Mouse (Mus musculus): ENCODE results near the gene Tmem19. TPM values are rescaled to one million over a fixed set of nuclear protein-coding genes. Genes with fewer than 3 reads are reported as not detected.
A peak's percentile ranks its signal among the peaks of the same experiment; 100 is the strongest.
"Not testable (repeated sequence)": the region's sequence is repeated elsewhere in the genome, so short reads cannot be mapped to it uniquely, and the experiment has no call there.

Gene Tmem19
- total RNA-seq, 2 experiments from 2014 or later = 4.0 to 7.5 TPM

DNA sequence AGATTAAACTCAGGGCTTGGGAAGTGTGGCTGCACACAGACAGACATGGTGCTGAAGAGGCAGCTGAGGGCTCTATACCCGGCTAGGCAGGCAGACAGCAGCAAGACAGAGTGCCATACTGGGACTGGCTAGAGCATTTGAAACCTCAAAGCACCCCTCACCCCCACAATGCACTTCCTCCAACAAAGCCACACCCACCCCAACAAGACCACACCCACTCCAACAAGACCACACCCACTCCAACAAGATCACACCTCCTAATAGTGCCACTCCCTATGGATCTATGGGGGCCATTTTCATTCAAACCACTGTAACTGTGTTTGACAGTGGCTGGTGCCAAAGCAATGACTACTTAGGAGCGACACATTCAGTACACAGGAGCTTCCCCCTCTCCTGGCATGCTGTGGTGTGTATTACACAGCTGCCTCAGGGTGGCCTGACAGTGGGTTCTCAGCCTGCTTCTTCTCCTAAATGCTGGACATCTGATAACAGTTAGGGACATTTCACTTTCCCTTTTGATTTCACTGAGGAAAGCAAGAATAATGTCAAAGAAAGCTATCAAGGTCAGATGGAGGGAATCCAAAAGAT lies 11.4 kb downstream of the Tmem19 start:
- ATAC-seq (replicated peaks; ENCODE audit: low FRiP score, poor library complexity, severe bottlenecking) = no peak

DNA sequence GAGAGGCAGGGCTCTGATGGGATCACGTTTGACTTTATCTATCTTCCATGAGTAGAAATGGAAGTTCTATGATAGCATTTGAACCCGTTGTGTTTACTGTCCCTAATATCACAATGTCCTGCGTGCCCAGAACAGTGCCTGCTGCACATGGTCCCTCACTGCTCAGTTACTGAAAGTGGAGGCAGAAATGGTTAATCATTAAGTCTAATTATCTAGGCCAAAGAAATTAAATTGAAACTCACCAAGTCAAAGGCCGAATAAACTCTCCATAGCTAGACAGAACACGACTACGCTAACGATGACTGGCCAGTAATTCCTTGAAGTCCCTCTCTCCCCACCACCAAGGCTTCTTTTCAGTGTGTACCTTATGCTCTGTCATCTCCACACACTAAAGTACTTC lies 12.8 kb downstream of the Tmem19 start:
- no peak for ATAC-seq (replicated peaks; ENCODE audit: low FRiP score, poor library complexity, severe bottlenecking)

DNA sequence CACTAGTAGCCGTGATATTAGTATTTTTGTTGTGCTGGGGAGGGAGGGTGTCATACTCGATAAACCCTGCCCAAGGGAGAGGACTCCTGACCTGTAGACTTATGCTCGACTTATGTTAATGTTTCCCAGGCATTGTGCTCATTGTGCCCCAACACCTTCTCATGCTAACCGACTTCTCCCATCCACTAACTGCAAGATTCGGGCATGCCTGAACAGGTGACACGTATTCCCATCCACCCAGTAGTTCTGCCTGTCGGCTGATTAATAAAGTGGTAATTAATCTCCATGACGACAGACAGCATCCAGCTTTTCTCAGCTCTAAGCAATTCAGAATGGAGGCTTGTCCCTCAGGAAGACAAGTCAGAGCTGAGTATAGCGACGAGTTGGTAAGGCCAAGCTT lies 13.3 kb downstream of the Tmem19 start:
- no peak for ATAC-seq (replicated peaks; ENCODE audit: low FRiP score, poor library complexity, severe bottlenecking)

GRCm38 (mm10) chr10:115348131-115348530 lies 14.2 kb downstream of the Tmem19 start:
- no peak for ATAC-seq (replicated peaks; ENCODE audit: low FRiP score, poor library complexity, severe bottlenecking)

DNA sequence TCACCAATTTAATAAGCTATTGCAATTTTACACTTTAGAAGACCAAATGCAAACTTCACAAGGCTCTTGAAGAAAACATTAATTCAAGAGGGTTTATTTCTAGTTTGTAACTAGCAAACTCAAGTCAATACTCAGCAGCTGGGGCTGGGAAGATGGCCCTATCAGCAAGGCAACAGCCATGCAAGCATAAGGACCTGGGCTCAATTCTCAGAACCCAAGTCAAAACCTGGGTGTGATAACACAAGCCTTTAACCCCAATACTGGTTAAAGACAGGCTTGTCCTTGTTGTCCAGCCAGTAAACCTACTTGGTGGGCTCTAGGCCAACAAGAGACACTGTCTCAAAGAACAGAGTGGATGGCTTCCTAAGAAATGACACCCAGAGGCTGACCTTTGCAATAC lies 15.9 kb downstream of the Tmem19 start:
- ATAC-seq (replicated peaks; ENCODE audit: low FRiP score, poor library complexity, severe bottlenecking) = no peak

DNA sequence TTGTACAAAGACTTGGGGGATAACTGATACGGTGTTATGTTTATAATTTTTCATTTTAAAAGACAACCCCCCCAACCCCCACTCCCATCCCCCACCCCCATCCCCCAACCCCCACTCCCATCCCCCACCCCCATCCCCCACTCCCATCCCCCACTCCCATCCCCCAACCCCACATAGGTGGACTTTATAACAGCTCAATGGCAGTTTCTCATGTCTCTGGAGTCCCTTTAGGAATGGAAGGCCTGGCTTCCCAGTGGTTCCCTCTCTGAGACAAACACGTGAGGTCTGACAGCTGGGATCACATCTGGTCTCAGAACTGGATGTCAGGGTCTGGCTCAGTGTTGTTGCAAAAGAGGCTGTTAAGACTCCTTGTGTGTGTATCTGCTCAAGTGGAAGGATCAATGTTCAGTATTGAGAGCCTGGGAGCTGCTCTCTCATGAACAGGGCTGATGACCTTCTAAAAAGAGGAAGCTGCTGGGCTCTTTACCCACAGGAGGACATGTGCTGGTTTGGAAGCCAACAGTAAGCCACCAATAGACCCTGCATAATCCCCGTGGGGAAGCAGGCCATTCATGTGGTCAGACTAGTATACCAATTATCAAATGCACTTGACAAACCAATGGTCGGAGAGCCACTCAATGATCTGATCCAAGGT lies 19.4 kb downstream of the Tmem19 start:
- ATAC-seq (replicated peaks; ENCODE audit: low FRiP score, poor library complexity, severe bottlenecking) = no peak

DNA sequence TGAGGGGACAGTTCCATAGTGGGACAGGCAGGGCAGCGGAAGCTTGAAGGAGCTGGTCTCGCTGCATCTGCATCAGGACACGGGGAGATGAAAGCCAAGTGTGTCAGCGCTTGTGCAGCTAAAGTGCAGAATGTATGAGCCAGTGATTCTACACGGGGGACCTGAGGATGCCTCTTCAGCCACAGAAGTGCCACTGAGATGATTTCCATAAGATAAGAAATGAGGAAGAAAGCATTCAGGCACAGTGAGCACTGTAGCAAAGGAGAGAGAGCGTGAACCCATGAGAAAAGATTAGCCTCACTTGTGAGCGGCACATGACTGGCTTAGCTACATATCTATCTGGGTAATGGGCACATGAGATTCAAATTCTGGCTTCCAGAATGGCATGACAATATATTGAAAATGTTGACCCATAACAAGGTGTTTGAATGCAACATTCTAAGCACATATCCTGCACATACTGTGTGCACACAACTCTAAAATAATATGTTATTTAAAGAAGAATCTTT lies 22.4 kb downstream of the Tmem19 start:
- no peak for ATAC-seq (replicated peaks; ENCODE audit: low FRiP score, poor library complexity, severe bottlenecking)

GRCm38 (mm10) chr10:115336901-115337300 lies 25.4 kb downstream of the Tmem19 start:
- ATAC-seq (replicated peaks; ENCODE audit: low FRiP score, poor library complexity, severe bottlenecking) = no peak

- no peak for ATAC-seq (replicated peaks; ENCODE audit: low FRiP score, poor library complexity, severe bottlenecking)
These were observed 28.8 kb downstream of the Tmem19 start for GRCm38 (mm10) chr10:115333528-115333927.

GRCm38 (mm10) chr10:115332997-115333396 lies 29.3 kb downstream of the Tmem19 start:
- ATAC-seq (replicated peaks; ENCODE audit: low FRiP score, poor library complexity, severe bottlenecking) = no peak

DNA sequence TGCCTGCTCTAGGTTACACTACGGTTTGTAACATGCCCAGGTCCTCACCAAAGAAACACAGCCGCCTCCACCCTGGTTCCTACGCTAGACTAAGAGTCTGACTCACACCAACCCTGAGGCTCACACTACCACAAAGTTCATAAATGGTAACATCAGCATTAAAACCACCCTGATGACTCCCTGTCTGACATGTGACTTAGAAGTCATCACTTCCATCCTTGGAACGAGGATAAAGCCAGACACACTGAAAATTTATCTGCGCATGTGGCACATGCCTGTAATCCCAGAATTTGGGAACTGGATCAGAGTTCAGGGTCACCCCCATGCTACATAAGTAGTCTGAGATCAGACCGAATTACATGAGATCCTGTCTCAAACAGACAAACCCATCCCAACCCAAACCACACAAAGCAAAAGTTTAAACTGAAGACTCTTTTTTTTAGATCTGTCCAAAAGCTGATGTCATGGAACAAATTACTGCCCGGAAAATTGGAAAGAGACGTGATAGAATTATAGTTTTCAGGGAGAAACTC lies 29.8 kb downstream of the Tmem19 start:
- no peak for ATAC-seq (replicated peaks; ENCODE audit: low FRiP score, poor library complexity, severe bottlenecking)

GRCm38 (mm10) chr10:115329010-115329530 lies 33.2 kb downstream of the Tmem19 start:
- ATAC-seq (replicated peaks; ENCODE audit: low FRiP score, poor library complexity, severe bottlenecking) = no peak

DNA sequence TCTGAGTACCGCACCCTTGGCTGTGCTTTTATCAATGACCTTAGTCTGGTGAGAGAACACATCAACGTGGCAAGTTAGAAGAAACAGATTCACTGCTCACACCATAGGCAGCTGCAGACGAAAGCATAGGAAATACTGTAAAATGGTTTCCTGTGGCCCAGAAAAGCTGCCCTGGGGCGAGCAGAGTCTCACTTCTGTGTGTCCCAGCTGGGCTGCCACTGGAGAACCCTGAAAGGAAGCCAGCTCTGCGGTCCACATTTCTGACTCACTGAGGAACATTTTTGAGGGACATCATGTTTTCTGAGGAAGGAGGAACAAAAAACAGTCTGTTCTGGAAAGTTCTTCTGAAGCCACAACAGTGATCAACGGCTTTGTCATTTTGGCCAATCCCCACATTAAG lies 33.8 kb downstream of the Tmem19 start:
- ATAC-seq (replicated peaks; ENCODE audit: low FRiP score, poor library complexity, severe bottlenecking) = no peak

- peak; percentile 88 for ATAC-seq (replicated peaks; ENCODE audit: low FRiP score, poor library complexity, severe bottlenecking)
These were observed 39.0 kb downstream of the Tmem19 start for GRCm38 (mm10) chr10:115323295-115323694.

DNA sequence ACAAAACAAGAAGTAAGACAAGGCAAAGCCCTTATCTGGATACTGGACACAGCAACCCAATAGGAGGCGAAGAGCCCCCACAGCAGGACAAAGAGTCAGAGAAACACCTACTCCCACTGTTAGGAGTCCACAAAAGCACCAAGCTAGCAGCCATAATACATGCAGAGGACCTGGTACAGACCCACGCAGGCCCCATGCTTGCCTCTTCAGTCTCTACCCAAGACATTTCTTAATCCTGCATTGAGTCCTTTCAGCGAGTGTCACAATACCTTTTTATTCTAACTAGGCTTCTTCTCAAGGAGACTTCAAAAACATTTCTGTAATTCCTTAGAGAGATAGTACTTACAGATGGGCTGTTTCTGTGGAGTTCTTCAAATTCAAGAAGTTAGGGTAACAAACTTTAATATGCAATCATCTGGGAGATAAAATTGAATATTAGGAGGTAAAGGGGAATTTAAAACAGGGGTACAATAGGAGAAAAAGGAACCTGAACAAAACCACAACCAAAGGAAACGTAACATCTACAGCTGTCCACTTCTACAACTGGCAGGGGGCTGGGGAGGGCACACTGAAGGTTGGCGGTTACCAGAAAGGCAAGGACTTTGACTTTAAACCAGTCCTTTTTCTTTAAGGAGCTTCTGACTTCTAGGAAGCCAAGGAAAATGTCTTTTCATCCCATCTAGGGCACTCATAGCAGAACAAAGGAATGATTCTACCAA lies 40.8 kb downstream of the Tmem19 start:
- ATAC-seq (replicated peaks; ENCODE audit: low FRiP score, poor library complexity, severe bottlenecking) = no peak

- ATAC-seq (replicated peaks; ENCODE audit: low FRiP score, poor library complexity, severe bottlenecking) = not testable (repeated sequence)
These were observed 43.9 kb downstream of the Tmem19 start for GRCm38 (mm10) chr10:115318388-115318787.

- ATAC-seq (replicated peaks; ENCODE audit: low FRiP score, poor library complexity, severe bottlenecking) = no peak
These were observed 46.0 kb downstream of the Tmem19 start for GRCm38 (mm10) chr10:115316313-115316712.

- ATAC-seq (replicated peaks; ENCODE audit: low FRiP score, poor library complexity, severe bottlenecking) = peak; percentile 92
These were observed 46.7 kb downstream of the Tmem19 start, which contains the start of gene Rab21 for GRCm38 (mm10) chr10:115315473-115316171. Gene Rab21, minus strand, starts transcription at chr10:115315594.

DNA sequence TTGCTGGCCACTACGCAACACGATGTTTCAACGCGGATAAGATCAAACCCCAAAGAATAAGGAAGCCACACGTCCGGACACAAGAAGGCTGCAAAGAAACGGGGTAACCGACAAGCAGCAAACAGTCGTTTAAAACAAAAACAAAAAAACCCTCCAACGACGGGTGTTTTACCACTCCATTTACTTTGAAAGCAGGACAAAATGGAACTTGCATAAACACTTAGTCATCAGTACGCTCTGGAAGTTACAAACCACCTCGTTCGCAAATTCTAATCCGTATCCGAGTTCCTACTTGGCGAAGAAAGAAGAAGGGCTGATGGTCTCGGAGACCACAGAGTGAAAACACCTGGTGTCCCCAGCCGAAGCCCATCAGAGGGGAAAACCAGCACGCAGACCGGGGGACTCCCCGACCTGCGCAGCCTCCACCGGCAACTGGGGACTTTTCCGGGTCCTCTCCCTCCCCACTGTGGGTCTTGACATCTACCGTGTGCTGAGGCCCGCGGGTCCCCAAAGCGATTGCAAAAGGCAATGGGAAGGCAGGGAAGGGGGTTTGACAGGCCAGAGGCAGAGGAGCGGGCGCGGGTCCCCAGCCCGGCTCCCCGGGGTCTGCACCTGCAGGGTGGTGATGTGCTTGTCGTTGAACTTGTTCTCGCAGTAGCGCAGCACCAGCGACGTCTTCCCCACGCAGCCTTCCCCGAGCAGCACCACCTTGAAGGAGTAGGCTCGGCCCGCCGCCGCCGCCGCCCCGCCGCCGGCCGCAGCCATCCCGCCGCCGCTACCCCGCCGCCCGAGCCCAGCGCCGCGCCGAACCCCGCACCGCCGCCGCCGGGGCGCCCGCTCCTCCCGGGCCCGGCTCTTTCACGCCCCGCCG lies 47.5 kb downstream of the Tmem19 start:
- ATAC-seq (replicated peaks; ENCODE audit: low FRiP score, poor library complexity, severe bottlenecking) = peak; percentile 61
